Mouse (Mus musculus): ENCODE measurements around the gene Bcas1.
"Not testable (repeated sequence)": the region's sequence is repeated elsewhere in the genome, so short reads cannot be mapped to it uniquely, and the experiment has no call there.

The Bcas1 gene

GRCm38 (mm10) chr2:170427704-170428103 is at the start of gene Bcas1:
Gene Bcas1 (minus strand): TSS chr2:170427845.
- DNase-seq (ENCODE audit: extremely low read depth, low read depth) = no peak

- DNase-seq (ENCODE audit: extremely low read depth, low read depth) = no peak
Measured at GRCm38 (mm10) chr2:170476643-170477042, 49.0 kb upstream of the Bcas1 start.

GRCm38 (mm10) chr2:170476215-170476614 is 48.6 kb upstream of the Bcas1 start:
- DNase-seq (ENCODE audit: extremely low read depth, low read depth) = no peak

- DNase-seq (ENCODE audit: extremely low read depth, low read depth) = no peak
Measured at GRCm38 (mm10) chr2:170475164-170475563, 47.5 kb upstream of the Bcas1 start.

GRCm38 (mm10) chr2:170474125-170474524 is 46.5 kb upstream of the Bcas1 start:
- no peak for DNase-seq (ENCODE audit: extremely low read depth, low read depth)

- DNase-seq (ENCODE audit: extremely low read depth, low read depth) = no peak
Measured at GRCm38 (mm10) chr2:170470591-170470990, 42.9 kb upstream of the Bcas1 start.

- no peak for DNase-seq (ENCODE audit: extremely low read depth, low read depth)
Measured at GRCm38 (mm10) chr2:170469616-170470308, 42.1 kb upstream of the Bcas1 start.

- DNase-seq (ENCODE audit: extremely low read depth, low read depth) = no peak
Measured at GRCm38 (mm10) chr2:170468009-170468408, 40.4 kb upstream of the Bcas1 start.

GRCm38 (mm10) chr2:170464817-170465216 is 37.2 kb upstream of the Bcas1 start:
- DNase-seq (ENCODE audit: extremely low read depth, low read depth) = no peak

GRCm38 (mm10) chr2:170461652-170462051 is 34.0 kb upstream of the Bcas1 start:
- no peak for DNase-seq (ENCODE audit: extremely low read depth, low read depth)

- DNase-seq (ENCODE audit: extremely low read depth, low read depth) = no peak
Measured at GRCm38 (mm10) chr2:170459805-170460204, 32.2 kb upstream of the Bcas1 start.

GRCm38 (mm10) chr2:170459183-170459582 is 31.5 kb upstream of the Bcas1 start:
- DNase-seq (ENCODE audit: extremely low read depth, low read depth) = no peak

- DNase-seq (ENCODE audit: extremely low read depth, low read depth) = not testable (repeated sequence)
Measured at GRCm38 (mm10) chr2:170453809-170454208, 26.2 kb upstream of the Bcas1 start.

- peak; percentile 4 for DNase-seq (ENCODE audit: extremely low read depth, low read depth)
Measured at GRCm38 (mm10) chr2:170450933-170451332, 23.3 kb upstream of the Bcas1 start.

GRCm38 (mm10) chr2:170447651-170448050 is 20.0 kb upstream of the Bcas1 start:
- no peak for DNase-seq (ENCODE audit: extremely low read depth, low read depth)

GRCm38 (mm10) chr2:170446843-170447383 is 19.3 kb upstream of the Bcas1 start:
- DNase-seq (ENCODE audit: extremely low read depth, low read depth) = no peak

- DNase-seq (ENCODE audit: extremely low read depth, low read depth) = no peak
Measured at GRCm38 (mm10) chr2:170445861-170446260, 18.2 kb upstream of the Bcas1 start.

- DNase-seq (ENCODE audit: extremely low read depth, low read depth) = peak; percentile 1
Measured at GRCm38 (mm10) chr2:170442535-170442934, 14.9 kb upstream of the Bcas1 start.

- DNase-seq (ENCODE audit: extremely low read depth, low read depth) = no peak
Measured at GRCm38 (mm10) chr2:170438782-170439181, 11.1 kb upstream of the Bcas1 start.

GRCm38 (mm10) chr2:170436204-170436603 is 8.6 kb upstream of the Bcas1 start:
- DNase-seq (ENCODE audit: extremely low read depth, low read depth) = no peak

- no peak for DNase-seq (ENCODE audit: extremely low read depth, low read depth)
Measured at GRCm38 (mm10) chr2:170432152-170432551, 4.5 kb upstream of the Bcas1 start.

- no peak for DNase-seq (ENCODE audit: extremely low read depth, low read depth)
Measured at GRCm38 (mm10) chr2:170428966-170429365, 1.3 kb upstream of the Bcas1 start.

- DNase-seq (ENCODE audit: extremely low read depth, low read depth) = no peak
Measured at GRCm38 (mm10) chr2:170424131-170424530, 3.5 kb downstream of the Bcas1 start.
